Mouse (Mus musculus) thymus, adult 2 months (tissue): ENCODE data around the gene Tmem121.

Source experiments
- CTCF ChIP-seq: fragments of 200-500 bp; IDR thresholded peaks from 2 replicates; pipeline ENCODE4 v1.5.1; 2012; ENCODE audit warnings: mild to moderate bottlenecking, control low read depth, low read length, moderate library complexity, borderline replicate concordance; ENCODE audit not compliant: control insufficient read depth, poor library complexity, insufficient read depth; ENCODE audit errors: extremely low read depth
- POLR2A ChIP-seq: fragments of 200-500 bp; IDR thresholded peaks from 2 replicates; pipeline ENCODE4 v1.6.1; 2012; ENCODE audit warnings: mild to moderate bottlenecking, low read length, control low read depth, moderate library complexity; ENCODE audit not compliant: control insufficient read depth, poor library complexity, insufficient read depth; ENCODE audit errors: extremely low read depth

DNA sequence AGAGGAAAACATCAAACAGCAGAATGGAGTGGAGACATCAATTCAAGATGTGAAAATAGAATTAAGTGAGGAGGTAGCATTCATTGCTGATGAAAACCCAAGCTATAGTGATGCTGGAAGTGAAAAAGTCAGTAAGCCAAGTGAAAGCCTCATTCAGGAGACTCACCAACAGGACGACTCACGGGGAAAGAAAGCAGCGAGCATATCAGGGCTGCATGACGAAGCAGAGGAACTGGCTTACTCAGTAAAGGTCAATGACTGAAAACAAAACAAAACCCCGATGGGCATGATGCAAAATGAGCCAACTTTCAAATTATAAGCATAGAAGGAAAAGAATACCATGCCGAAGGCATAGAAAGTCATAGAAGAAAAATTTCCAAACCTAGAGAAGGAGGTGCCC lies 22.0 kb downstream of the Tmem121 start:
- TF ChIP-seq CTCF (no peak), POLR2A (no peak)
